Mouse (Mus musculus): Measurements from ENCODE around the gene Clcn2. TPM values are rescaled to one million over a fixed set of nuclear protein-coding genes. Genes with fewer than 3 reads are reported as not detected.

Gene Clcn2
- polyA plus RNA-seq, 1 experiment from 2014 or later, result 16.0 TPM

DNA sequence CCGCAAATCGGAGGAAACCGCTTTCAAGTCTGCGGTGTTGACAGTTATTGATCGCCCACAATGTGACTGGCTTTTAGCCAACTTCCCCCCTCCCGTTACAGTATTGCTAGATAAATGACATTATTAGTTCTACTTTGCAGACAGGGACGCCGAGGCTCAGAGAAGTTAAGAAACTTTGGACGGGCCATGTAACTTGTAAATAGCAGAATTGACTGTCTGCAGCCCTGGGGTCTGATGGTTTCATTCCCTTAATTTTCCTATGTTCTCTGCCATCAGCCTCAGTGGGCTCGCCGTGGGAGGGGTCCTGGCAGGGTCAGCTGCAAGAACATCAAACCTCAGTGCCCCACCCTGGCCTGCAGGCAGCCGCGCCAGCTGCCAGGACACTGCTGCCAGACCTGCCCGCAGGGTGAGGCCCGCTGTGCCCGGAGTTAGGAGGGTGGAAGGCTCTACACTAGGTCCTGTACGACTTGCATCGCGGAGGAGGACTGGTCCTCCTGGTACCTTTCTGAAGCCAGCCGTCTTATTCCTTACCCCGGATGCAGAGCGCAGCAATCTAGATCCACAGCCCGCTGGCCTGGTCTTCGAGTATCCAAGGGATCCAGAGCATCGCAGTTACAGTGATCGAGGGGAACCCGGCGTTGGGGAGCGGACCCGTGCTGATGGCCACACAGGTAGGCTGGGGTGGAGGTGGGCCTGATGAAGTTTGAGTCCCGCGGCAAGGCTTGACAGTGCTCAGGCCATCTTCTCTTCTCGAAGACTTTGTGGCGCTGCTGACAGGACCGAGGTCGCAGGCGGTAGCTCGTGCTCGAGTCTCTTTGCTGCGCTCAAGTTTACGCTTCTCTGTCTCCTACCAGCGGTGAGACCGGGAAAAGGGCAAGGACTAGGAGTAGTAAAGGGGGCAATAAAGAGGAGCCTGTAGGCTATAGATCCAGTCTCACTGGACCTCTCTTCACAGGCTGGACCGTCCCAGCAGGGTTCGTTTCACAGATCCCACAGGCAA, 16.5 kb upstream of the Clcn2 start, which contains the start of gene Thpo:
TSS of gene Thpo (minus strand) at position 781 of the 1,000 bp plus-strand sequence.
- Histone ChIP-seq H3K36me3 (0 out of 2 replicates have a peak, but pooled peaks cover 6% of the 10 kb centered on the region), H3K4me3 (replicated peaks) (peak within 1 kb of the TSS; percentile 70), H3K27me3 (peaks cover 27% of the 10 kb centered on the region), H3K9me3 (replicated peaks) (no peaks in the 10 kb centered on the region), H3K4me1 (peaks cover 28% of the 10 kb centered on the region), H3K27ac (replicated peaks) (peak within 1 kb of the TSS; percentile 87; the same call in 1 of the 2 replicates), H3K4me2 (replicated peaks) (peak within 1 kb of the TSS; percentile 97), H3K9ac (peak within 1 kb of the TSS; percentile 63)
- WGBS, result 7% methylated on average over 45 of the region's 45 CpGs
- no peak for ATAC-seq (ENCODE audit: insufficient number of reproducible peaks, low FRiP score, low TSS enrichment, low read depth)

DNA sequence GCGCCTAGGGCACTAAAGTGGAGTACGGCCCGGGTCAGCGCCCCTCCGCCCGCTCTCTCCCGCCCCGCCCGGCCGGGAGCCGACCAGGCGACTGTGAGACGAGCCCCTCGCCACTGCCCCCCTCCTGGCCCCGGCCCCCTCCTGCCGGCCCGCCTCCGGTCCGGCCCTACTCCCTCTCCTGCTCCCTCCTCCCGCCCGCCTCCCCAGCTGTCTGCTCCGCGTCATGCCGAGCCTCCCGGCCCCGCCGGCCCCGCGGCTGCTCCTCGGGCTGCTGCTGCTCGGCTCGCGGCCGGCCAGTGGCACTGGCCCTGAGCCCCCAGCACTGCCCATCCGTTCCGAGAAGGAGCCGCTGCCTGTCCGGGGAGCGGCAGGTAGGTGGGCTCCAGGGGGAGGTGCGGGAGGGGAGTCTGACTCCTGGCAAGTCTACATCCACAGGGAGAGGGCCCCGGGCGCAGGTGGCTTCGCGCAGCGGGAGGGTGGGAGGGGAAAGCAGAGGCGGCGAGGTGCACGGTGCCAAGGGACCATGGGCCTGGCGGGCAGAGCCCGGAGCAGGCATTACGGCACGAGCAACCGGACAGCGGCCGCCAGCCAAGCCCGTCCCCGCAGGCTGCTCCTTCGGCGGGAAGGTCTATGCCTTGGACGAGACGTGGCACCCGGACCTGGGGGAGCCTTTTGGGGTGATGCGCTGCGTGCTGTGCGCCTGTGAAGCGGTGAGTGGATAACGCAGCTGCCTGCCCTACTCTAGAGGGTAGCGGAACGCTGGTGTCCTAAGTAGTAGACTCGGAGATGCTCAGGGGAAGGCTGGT, 15.6 kb upstream of the Clcn2 start, which contains the start of gene Chrd:
TSS of gene Chrd (plus strand) at position 203 of the 806 bp plus-strand sequence.
- Histone ChIP-seq H3K27me3 (peaks cover 27% of the 10 kb centered on the region), H3K9ac (peak within 1 kb of the TSS; percentile 63)
- WGBS, result under 1% methylated on average over 67 of the region's 70 CpGs

DNA sequence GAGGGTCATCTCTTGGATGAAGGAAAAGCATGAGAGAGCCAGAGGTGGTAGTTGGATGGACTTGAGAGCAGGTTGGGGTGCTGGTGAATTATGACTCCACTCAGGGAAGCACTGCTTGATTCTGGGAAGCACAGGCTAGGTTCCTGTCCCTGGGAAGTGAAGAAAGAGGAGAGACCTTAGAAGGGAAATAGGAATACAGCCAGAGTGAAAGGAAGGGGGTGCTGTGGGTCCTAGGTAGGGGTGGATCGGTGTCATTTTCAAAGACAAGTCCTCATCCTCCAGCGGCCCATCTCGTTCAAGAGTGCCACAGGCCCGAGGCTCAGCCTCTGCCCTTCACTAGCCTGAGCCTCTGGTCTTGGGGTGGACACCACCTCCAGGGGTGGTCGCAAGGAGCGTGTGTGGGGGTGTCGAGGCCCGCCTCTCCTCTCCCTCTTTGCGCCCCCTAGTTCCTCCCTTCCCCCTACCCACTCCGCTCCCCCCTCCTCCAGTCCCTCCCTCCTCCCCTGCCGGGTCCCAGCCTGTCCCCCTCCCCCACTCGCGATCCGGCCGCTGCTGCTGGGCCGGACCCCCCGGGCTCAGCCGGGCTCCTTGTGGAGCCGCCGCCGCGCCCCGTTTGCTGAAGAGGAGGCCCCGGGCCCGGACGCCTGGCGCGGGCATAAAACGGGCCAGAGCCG, 14.8 kb upstream of the Clcn2 start:
- Histone ChIP-seq H3K4me3 (replicated peaks) (peak overlapping the region; percentile 70), H3K36me3 (0 out of 2 replicates have a peak, but pooled peaks cover 6% of the 10 kb centered on the region), H3K9me3 (replicated peaks) (no peaks in the 10 kb centered on the region), H3K4me1 (peaks cover 28% of the 10 kb centered on the region), H3K9ac (peak overlapping the region; percentile 63), H3K27me3 (peaks cover 27% of the 10 kb centered on the region), H3K27ac (replicated peaks) (peak overlapping the region; percentile 87), H3K4me2 (replicated peaks) (peak overlapping the region; percentile 97)
- peak; percentile 29 for ATAC-seq (ENCODE audit: insufficient number of reproducible peaks, low FRiP score, low TSS enrichment, low read depth)
- under 1% methylated on average over 29 of the region's 30 CpGs for WGBS

More for the DNA sequence above, 15.6 kb upstream of the Clcn2 start, which contains the start of gene Chrd:
- Histone ChIP-seq H3K4me1 (peaks cover 28% of the 10 kb centered on the region), H3K9me3 (replicated peaks) (no peaks in the 10 kb centered on the region), H3K4me3 (replicated peaks) (peak within 1 kb of the TSS; percentile 70), H3K4me2 (replicated peaks) (peak within 1 kb of the TSS; percentile 97), H3K36me3 (0 out of 2 replicates have a peak, but pooled peaks cover 6% of the 10 kb centered on the region), H3K27ac (replicated peaks) (peak within 1 kb of the TSS; percentile 87)
- ATAC-seq (ENCODE audit: insufficient number of reproducible peaks, low FRiP score, low TSS enrichment, low read depth), result peak; percentile 85

DNA sequence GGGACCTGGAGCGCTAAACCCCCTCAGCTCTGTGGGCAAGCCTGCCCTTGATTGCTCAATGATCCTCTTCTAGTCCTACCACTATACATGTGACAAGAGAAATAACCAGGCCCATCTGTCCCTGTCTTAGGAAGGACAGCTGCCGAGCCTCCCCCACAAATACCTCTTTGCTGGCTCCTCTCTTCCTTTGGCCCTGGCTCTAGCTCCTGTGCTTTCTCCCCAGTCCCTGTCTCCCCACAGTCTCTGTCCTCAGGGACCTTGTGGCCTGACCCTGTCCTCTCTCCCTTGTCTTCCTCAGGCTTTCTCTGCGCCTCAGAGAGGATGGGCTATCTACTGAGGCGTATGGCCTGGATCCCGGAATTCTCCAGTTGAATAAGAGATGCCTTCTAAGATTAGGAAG, 14.1 kb upstream of the Clcn2 start:
- Histone ChIP-seq H3K9ac (no peak overlapping the region), H3K4me2 (replicated peaks) (0 out of 2 replicates have a peak overlapping the region, but pooled peaks have one; percentile 97), H3K9me3 (replicated peaks) (no peaks in the 10 kb centered on the region), H3K4me3 (replicated peaks) (no peak overlapping the region), H3K27ac (replicated peaks) (no peak overlapping the region), H3K27me3 (peaks cover 27% of the 10 kb centered on the region), H3K4me1 (peaks cover 28% of the 10 kb centered on the region), H3K36me3 (0 out of 2 replicates have a peak, but pooled peaks cover 1% of the 10 kb centered on the region)
- ATAC-seq (ENCODE audit: insufficient number of reproducible peaks, low FRiP score, low TSS enrichment, low read depth), result no peak
- 67% methylated on average over 5 of the region's 5 CpGs for WGBS

DNA sequence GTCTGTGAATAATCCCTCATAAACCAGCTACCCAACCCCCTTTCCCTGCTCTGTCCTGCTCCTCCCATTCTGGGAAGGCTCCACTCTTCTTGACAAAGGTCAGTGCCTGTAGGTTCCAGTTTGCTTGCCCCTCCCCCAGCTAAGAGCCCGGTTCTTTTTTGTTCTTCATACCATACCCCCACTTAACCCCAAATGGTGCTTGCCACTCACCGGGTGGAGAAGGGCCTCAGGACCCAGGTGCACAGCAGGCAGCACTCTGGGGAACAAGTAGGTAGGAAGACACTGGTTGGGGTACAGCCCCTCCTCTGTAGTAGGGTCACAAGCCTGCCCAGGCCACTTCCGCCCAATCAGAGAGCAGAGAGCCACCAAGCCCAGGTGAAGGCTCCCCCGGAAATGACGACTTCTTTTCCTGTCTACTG, 12.8 kb upstream of the Clcn2 start:
- Histone ChIP-seq H3K4me1 (peaks cover 28% of the 10 kb centered on the region), H3K9me3 (replicated peaks) (no peaks in the 10 kb centered on the region), H3K4me2 (replicated peaks) (no peak overlapping the region), H3K27me3 (peaks cover 17% of the 10 kb centered on the region), H3K9ac (no peak overlapping the region), H3K27ac (replicated peaks) (no peak overlapping the region), H3K36me3 (no peaks in the 10 kb centered on the region), H3K4me3 (replicated peaks) (no peak overlapping the region)
- 41% methylated on average over 5 of the region's 5 CpGs for WGBS
- no peak for ATAC-seq (ENCODE audit: insufficient number of reproducible peaks, low FRiP score, low TSS enrichment, low read depth)

DNA sequence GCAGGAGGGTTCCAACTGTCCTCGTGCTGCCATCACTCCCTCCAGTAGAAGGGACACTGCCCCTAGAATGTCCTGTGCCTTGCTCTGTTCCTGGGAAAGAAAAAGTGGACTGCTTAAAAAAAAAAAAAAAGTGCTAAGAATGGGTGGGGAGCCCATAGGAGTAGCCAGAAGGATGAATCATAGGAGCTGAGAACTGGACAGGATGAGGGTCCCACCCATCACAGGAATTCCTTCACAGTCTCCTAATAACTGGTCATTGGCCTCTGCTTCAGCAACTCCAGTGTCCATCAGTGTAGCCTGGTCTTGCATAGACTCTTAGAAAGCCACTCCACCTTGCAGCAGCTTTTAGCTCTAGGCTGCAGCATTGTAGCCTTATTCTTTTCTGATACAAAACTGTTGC, 8.8 kb upstream of the Clcn2 start:
- Histone ChIP-seq H3K9ac (no peak overlapping the region), H3K4me3 (replicated peaks) (no peak overlapping the region), H3K27me3 (no peaks in the 10 kb centered on the region), H3K9me3 (replicated peaks) (no peaks in the 10 kb centered on the region), H3K36me3 (peaks cover 14% of the 10 kb centered on the region), H3K4me2 (replicated peaks) (no peak overlapping the region), H3K4me1 (0 out of 2 replicates have a peak, but pooled peaks cover 4% of the 10 kb centered on the region), H3K27ac (replicated peaks) (no peak overlapping the region)
- WGBS, result 54% methylated on average over 1 of the region's 1 CpGs
- no peak for ATAC-seq (ENCODE audit: insufficient number of reproducible peaks, low FRiP score, low TSS enrichment, low read depth)

DNA sequence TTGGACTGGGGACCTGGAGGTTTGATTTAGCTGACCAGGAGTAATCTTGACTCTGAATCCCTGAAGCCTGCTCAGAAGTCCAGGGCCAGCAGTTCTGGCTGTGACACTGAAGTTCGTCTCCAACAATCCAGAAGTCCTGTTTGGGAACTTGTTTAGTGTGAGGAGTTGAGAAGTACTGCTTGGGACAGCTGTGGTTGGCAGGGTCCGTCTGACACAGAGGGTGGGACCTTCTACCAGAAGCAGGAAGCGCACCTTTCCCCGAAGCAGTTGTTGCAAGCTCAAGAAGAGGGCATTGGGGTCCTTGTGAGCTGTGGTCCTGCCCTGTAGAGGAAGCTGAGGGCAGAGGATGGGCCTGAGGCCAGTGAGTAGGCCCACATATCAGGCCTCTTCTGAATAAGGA, 8.2 kb upstream of the Clcn2 start:
- H3K4me2 ChIP-seq (replicated peaks), result no peak overlapping the region
- no peak overlapping the region for H3K9ac ChIP-seq
- no peaks in the 10 kb centered on the region for H3K27me3 ChIP-seq
- peaks cover 16% of the 10 kb centered on the region for H3K36me3 ChIP-seq
- ATAC-seq (ENCODE audit: insufficient number of reproducible peaks, low FRiP score, low TSS enrichment, low read depth), result no peak
- no peaks in the 10 kb centered on the region for H3K9me3 ChIP-seq (replicated peaks)
- 78% methylated on average over 4 of the region's 4 CpGs for WGBS
- H3K4me3 ChIP-seq (replicated peaks), result no peak overlapping the region
- H3K27ac ChIP-seq (replicated peaks), result no peak overlapping the region
- H3K4me1 ChIP-seq, result 0 out of 2 replicates have a peak, but pooled peaks cover 4% of the 10 kb centered on the region

DNA sequence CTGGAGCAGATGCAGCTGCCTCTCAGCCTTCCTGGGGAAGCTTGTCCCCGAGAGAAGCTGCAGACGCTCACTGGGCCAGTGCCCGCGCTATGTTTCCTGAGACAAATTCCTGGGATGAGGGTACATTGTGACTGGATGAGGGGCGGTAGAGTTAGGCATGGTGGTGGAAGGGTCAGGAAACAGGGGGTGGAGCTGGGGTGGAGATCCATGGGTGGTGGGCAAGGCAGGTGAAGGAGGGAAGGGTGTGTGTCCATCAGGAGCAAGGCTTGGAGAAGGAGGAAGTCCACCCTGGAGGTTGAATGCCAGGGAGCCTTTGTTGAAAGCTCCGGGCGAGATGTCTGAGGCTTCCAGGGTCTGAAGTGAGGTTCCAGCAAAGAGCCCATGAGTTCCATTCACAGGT, 7.8 kb upstream of the Clcn2 start:
- ATAC-seq (ENCODE audit: insufficient number of reproducible peaks, low FRiP score, low TSS enrichment, low read depth), result no peak
- Histone ChIP-seq H3K27me3 (no peaks in the 10 kb centered on the region), H3K36me3 (peaks cover 16% of the 10 kb centered on the region), H3K9me3 (replicated peaks) (no peaks in the 10 kb centered on the region), H3K9ac (no peak overlapping the region), H3K27ac (replicated peaks) (no peak overlapping the region), H3K4me1 (0 out of 2 replicates have a peak, but pooled peaks cover 4% of the 10 kb centered on the region), H3K4me2 (replicated peaks) (no peak overlapping the region), H3K4me3 (replicated peaks) (no peak overlapping the region)
- 72% methylated on average over 7 of the region's 7 CpGs for WGBS

DNA sequence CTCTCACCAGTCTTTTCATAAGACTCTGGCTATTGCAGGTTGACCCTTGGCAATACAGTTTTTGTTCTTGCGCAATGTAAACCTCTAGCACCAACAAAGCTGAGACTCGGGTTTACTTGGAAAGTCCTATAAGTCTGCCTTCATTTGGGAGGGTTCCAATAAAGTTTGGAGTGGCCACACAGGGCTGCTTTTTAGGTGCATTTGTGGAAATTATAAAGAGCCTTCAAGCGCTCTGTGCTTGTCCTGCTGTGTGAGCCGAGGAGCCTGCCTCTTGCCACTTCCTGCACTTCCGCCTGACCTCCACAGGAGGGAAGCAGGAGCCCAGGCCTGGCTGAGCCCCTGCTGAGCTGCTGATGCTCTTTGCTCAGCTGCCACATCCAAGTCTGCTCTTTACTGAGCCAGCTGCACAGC, 6.8 kb upstream of the Clcn2 start:
- Histone ChIP-seq H3K4me1 (0 out of 2 replicates have a peak, but pooled peaks cover 4% of the 10 kb centered on the region), H3K36me3 (peaks cover 20% of the 10 kb centered on the region), H3K4me2 (replicated peaks) (no peak overlapping the region), H3K27me3 (no peaks in the 10 kb centered on the region), H3K4me3 (replicated peaks) (no peak overlapping the region), H3K27ac (replicated peaks) (no peak overlapping the region), H3K9ac (no peak overlapping the region), H3K9me3 (replicated peaks) (no peaks in the 10 kb centered on the region)
- peak; percentile 76; the same call in 1 of the 2 replicates for ATAC-seq (ENCODE audit: insufficient number of reproducible peaks, low FRiP score, low TSS enrichment, low read depth)
- WGBS, result 43% methylated on average over 5 of the region's 5 CpGs

DNA sequence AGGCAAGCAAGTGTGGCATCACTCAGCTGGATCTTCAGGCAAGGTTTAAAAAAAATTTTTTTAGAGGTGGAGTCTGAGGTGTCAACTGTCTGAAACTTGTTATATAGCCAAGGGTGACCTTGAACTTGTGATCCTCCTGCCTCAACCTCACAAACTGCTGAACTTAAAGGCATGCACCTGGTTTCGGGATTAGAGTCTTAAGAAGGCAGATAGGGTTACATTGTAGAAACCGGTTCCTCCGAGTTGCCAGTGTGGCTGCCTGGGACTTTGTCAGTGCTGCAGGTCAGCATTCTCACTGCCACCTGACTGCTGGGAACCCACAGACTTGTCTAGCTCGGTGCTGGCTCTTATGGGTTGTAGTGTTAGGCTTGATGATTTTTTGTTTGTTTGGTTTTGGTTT, 5.7 kb upstream of the Clcn2 start:
- Histone ChIP-seq H3K4me2 (replicated peaks) (no peak overlapping the region), H3K4me3 (replicated peaks) (no peak overlapping the region), H3K36me3 (peaks cover 20% of the 10 kb centered on the region), H3K9me3 (replicated peaks) (no peaks in the 10 kb centered on the region), H3K27me3 (no peaks in the 10 kb centered on the region), H3K4me1 (peaks cover 11% of the 10 kb centered on the region), H3K27ac (replicated peaks) (no peak overlapping the region), H3K9ac (no peak overlapping the region)
- ATAC-seq (ENCODE audit: insufficient number of reproducible peaks, low FRiP score, low TSS enrichment, low read depth), result no peak
- 25% methylated on average over 4 of the region's 4 CpGs for WGBS

All from embryonic facial prominence, embryonic 15.5 days (tissue).